Mouse (Mus musculus) frontal cortex, postnatal 10 days (tissue): Measurements from ENCODE around the gene Fbxl3.

Experiments
- DNase-seq, 2 experiments: peaks; one replicate each; pipeline ENCODE4 v3.0.0; 2022; ENCODE audit warnings: low spot score in 2 of 2, mixed read lengths in 1 of 2

Gene Fbxl3

GRCm38 (mm10) chr14:103037016-103037415 is 62.4 kb downstream of the Fbxl3 start:
- DNase-seq = no peak

GRCm38 (mm10) chr14:103034076-103034475 is 65.3 kb downstream of the Fbxl3 start:
- no peak for DNase-seq

GRCm38 (mm10) chr14:103033271-103033823 is 66.0 kb downstream of the Fbxl3 start:
- DNase-seq = no peak
